Mouse (Mus musculus) limb, embryonic 13.5 days (tissue): ENCODE measurements around the gene Slc26a8. TPM values are rescaled to one million over a fixed set of nuclear protein-coding genes. Genes with fewer than 3 reads are reported as not detected.

Experiments used
- ATAC-seq: fragments of 200-750 bp; cut with Nextera tagmentation; 2 replicates; pipeline ENCODE4 v1.8.0; 2017; ENCODE audit warnings: low read depth, moderate number of reproducible peaks, moderate TSS enrichment; ENCODE audit not compliant: low FRiP score
- H3K27ac ChIP-seq: fragments of 300-500 bp; sonication (generic); 2 replicates; pipeline ENCODE4 v1.5.1; 2015; ENCODE audit warnings: inconsistent platforms, mild to moderate bottlenecking, moderate library complexity
- H3K27me3 ChIP-seq: fragments of 300-500 bp; sonication (generic); 2 replicates; pipeline ENCODE4 v1.6.1; 2015; ENCODE audit warnings: mild to moderate bottlenecking, inconsistent platforms
- H3K36me3 ChIP-seq: fragments of 300-500 bp; sonication (generic); 2 replicates; pipeline ENCODE4 v1.6.1; 2015; ENCODE audit warnings: inconsistent platforms, mild to moderate bottlenecking, moderate library complexity
- H3K4me1 ChIP-seq: fragments of 300-500 bp; sonication (generic); 2 replicates; pipeline ENCODE4 v1.6.1; 2015; ENCODE audit warnings: inconsistent platforms
- H3K4me2 ChIP-seq: fragments of 300-500 bp; sonication (generic); replicated peaks from 2 replicates; pipeline ENCODE4 v1.6.1; 2015; ENCODE audit warnings: inconsistent platforms, mild to moderate bottlenecking, moderate library complexity
- H3K4me3 ChIP-seq: fragments of 300-500 bp; sonication (generic); 2 replicates; pipeline ENCODE4 v1.5.1; 2015; ENCODE audit warnings: moderate library complexity, mild to moderate bottlenecking, inconsistent platforms
- H3K9ac ChIP-seq: fragments of 300-500 bp; sonication (generic); 2 replicates; pipeline ENCODE4 v1.6.1; 2015; ENCODE audit warnings: mild to moderate bottlenecking, inconsistent platforms
- H3K9me3 ChIP-seq: fragments of 300-500 bp; sonication (generic); 2 replicates; pipeline ENCODE4 v1.6.1; 2016; ENCODE audit warnings: inconsistent platforms
- WGBS: fragments of 180-500 bp; shearing (Covaris S2); methylation state at CpG from one replicate; pipeline ENCODE4 v1.1.7; 2015; 5-methylcytosine and 5-hydroxymethylcytosine counted together
- polyA plus RNA-seq: library from polyadenylated mRNA; unstranded; fragments of >200 nt; fragmentation: Nextera tagmentation; extraction: Ambion mirVana; gene quantifications from 2 replicates; pipeline ENCODE4 v1.2.1, GENCODE M21; 2015

The Slc26a8 gene
- polyA plus RNA-seq, 1 experiment from 2014 or later = 0.98 TPM

DNA sequence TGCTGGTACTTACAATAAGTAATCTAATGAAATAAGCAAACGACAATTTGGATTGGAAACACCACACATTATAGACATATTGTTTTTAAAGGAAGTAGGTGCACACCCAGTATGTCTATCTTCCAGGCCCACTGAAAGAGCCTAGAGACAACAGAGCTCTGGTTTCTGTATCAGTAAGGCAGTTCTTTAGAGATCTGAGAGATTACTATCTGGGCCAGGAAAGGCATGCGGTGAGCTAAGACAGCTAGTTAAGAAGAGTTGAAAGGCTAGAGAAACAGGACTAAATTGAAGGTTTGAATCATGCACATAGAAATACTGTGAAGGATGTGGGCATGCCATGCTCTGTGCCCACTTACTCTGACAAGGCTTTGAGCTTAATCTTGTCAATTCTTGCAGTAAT lies 77.4 kb downstream of the Slc26a8 start:
- H3K27ac ChIP-seq = no peak overlapping the region
- no peaks in the 10 kb centered on the region for H3K4me1 ChIP-seq
- no peak overlapping the region for H3K9ac ChIP-seq
- H3K9me3 ChIP-seq = no peaks in the 10 kb centered on the region
- H3K4me2 ChIP-seq = no peak overlapping the region
- peaks cover 38% of the 10 kb centered on the region for H3K36me3 ChIP-seq
- H3K4me3 ChIP-seq = no peak overlapping the region
- WGBS = 81% methylated on average over 2 of the region's 2 CpGs
- no peaks in the 10 kb centered on the region for H3K27me3 ChIP-seq
- ATAC-seq = no peak

DNA sequence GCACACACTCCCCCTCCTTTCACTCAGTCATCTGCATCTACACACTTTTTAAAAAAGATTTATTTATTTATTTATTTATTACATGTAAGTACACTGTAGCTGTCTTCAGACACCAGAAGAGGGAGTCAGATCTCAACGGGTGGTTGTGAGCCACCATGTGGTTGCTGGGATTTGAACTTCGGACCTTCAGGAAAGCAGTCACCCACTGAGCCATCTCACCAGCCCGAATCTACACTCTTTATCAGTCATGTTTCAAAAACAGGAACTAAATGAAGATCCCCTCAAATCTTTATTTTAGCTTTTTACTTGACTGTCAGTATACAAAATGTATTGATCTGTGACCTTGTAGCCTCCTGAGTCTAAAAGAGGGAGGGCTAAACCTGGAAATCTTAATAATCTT lies 80.5 kb downstream of the Slc26a8 start:
- Histone ChIP-seq H3K36me3 (peaks cover 49% of the 10 kb centered on the region), H3K4me3 (no peak overlapping the region), H3K27ac (no peak overlapping the region), H3K4me1 (no peaks in the 10 kb centered on the region), H3K27me3 (no peaks in the 10 kb centered on the region), H3K4me2 (no peak overlapping the region), H3K9me3 (no peaks in the 10 kb centered on the region), H3K9ac (no peak overlapping the region)
- WGBS = 83% methylated on average over 3 of the region's 3 CpGs
- ATAC-seq = no peak

DNA sequence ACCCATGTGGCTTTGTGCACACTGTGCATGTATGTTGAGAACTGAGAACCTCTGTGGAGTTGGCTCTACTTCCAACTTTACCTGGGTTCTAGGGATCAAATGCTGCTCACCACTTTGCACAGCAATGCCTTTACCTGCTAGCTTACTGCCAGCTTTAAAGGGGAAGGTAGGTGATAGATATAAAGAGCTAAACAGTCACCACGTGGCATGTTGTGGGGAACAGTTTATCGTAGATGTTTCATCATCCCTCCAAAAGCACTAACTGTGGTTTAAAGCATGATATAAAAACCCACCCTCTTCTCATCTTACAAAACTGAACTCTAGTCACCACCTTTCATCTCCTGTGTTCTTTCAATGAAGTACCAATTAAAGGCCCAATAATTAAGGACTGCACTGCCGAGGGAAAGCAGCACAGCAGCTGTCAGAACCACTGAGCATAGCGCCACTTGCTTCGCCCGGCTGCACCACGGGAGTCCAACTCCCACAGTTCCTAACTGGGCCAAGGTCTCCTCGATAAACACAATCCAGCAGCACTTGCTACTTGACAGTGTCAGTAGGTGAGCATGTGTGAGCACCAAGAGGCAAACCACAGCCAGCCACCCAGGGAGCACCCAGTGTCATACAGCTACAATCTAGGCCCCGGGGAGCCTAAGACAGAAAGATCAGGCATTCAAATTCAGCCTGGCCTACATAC lies 88.3 kb downstream of the Slc26a8 start:
- Histone ChIP-seq H3K4me1 (no peaks in the 10 kb centered on the region), H3K4me2 (no peak overlapping the region), H3K36me3 (peaks cover 95% of the 10 kb centered on the region), H3K27me3 (no peaks in the 10 kb centered on the region), H3K27ac (no peak overlapping the region), H3K9me3 (no peaks in the 10 kb centered on the region), H3K4me3 (no peak overlapping the region), H3K9ac (no peak overlapping the region)
- ATAC-seq = no peak
- 79% methylated on average over 9 of the region's 9 CpGs for WGBS

DNA sequence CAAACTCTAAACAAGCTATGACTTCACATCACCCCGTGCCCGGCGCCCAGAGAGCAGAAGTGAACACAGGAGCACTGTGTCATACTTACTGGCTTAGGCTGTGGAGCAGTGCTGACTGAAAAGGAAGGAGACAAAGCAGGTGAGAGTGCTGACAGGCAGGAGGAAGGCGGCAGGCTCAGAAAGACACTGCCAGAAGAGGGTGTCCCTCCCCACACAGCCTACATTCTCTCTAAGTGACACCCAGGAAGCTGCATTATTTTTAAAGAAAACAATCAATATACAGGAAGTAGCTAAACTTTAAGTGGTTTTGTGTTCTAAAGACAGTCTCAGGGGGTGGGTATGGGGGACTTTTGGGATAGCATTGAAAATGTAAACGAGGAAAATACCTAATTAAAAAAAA lies 89.3 kb downstream of the Slc26a8 start:
- no peak for ATAC-seq

DNA sequence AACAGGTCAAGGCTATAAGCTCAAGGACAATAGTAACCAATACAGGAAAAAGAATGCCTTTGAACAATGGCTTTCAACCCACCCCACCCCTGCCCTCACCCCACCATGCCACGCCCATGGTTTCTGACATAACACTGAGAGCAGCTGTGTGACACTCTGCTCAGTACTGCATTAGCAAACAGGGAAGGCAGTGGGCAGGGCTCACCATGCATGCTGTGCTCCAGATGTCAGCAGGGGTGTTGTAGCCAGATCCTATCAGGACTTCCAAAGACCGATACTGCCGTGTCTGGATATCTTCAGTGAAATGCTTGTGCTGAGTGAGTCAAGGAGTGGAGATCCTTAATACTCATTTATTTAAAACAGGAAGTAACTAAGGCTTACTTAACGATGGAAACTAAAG lies 96.1 kb downstream of the Slc26a8 start:
- Histone ChIP-seq H3K9me3 (no peaks in the 10 kb centered on the region), H3K27me3 (no peaks in the 10 kb centered on the region), H3K36me3 (peaks cover 92% of the 10 kb centered on the region), H3K9ac (no peak overlapping the region), H3K27ac (no peak overlapping the region), H3K4me2 (no peak overlapping the region), H3K4me1 (no peaks in the 10 kb centered on the region), H3K4me3 (no peak overlapping the region)
- no peak; the same call in 1 of the 2 replicates for ATAC-seq
- WGBS = 53% methylated on average over 4 of the region's 4 CpGs

More for the DNA sequence above, 89.3 kb downstream of the Slc26a8 start:
- peaks cover 95% of the 10 kb centered on the region for H3K36me3 ChIP-seq
- no peak overlapping the region for H3K4me2 ChIP-seq
- no peak overlapping the region for H3K27ac ChIP-seq
- no peaks in the 10 kb centered on the region for H3K4me1 ChIP-seq
- H3K9me3 ChIP-seq = no peaks in the 10 kb centered on the region
- no peak overlapping the region for H3K4me3 ChIP-seq
- no peaks in the 10 kb centered on the region for H3K27me3 ChIP-seq
- H3K9ac ChIP-seq = no peak overlapping the region
- WGBS = 84% methylated on average over 5 of the region's 5 CpGs

DNA sequence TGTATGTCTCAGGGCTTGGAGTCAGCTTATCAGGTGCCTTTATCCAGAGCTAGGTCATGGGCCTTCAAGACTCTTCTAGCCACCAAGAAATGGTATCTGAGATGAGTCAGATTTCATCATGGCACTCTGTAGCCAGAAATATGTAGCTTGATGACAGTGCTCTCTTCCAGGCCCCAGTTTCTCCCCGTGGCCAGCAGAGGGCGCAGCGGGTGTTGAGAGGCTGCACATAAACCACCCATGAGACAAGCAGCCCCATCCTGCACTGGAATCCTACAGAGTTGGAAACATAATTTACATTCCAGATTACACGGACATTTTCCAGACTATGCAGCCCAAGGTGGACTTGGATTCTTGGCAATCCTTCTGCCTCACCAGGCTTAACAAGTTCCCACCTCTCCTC lies 97.0 kb downstream of the Slc26a8 start:
- no peaks in the 10 kb centered on the region for H3K4me1 ChIP-seq
- no peaks in the 10 kb centered on the region for H3K27me3 ChIP-seq
- no peaks in the 10 kb centered on the region for H3K9me3 ChIP-seq
- no peak overlapping the region for H3K4me2 ChIP-seq
- peaks cover 93% of the 10 kb centered on the region for H3K36me3 ChIP-seq
- WGBS = 24% methylated on average over 4 of the region's 4 CpGs
- no peak overlapping the region for H3K4me3 ChIP-seq
- no peak overlapping the region for H3K27ac ChIP-seq
- ATAC-seq = no peak
- H3K9ac ChIP-seq = no peak overlapping the region

DNA sequence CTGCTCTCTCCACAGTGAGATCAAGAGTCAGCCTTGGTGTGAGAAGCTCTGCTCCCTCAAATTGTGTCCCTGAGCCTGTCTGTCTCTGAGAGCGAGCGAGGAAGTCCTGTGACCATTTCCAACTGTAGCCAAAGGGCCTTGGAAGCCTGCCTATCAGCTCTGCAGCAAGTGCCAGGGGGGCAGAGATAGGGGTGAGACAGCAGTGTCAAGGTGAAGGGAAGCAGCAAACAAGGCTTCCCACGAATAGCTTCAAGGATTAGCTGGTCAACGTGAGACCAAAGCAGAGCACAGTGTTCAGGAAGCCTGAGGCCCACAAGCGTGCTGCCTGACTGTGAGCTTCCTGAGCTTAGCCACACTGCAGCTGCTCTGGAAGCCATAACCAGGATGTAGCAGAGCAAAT lies 98.6 kb downstream of the Slc26a8 start:
- Histone ChIP-seq H3K4me3 (no peak overlapping the region), H3K9me3 (no peaks in the 10 kb centered on the region), H3K4me2 (no peak overlapping the region), H3K9ac (no peak overlapping the region), H3K27me3 (no peaks in the 10 kb centered on the region), H3K36me3 (peaks cover 92% of the 10 kb centered on the region), H3K27ac (no peak overlapping the region), H3K4me1 (no peaks in the 10 kb centered on the region)
- no peak for ATAC-seq
- WGBS = 93% methylated on average over 5 of the region's 5 CpGs

DNA sequence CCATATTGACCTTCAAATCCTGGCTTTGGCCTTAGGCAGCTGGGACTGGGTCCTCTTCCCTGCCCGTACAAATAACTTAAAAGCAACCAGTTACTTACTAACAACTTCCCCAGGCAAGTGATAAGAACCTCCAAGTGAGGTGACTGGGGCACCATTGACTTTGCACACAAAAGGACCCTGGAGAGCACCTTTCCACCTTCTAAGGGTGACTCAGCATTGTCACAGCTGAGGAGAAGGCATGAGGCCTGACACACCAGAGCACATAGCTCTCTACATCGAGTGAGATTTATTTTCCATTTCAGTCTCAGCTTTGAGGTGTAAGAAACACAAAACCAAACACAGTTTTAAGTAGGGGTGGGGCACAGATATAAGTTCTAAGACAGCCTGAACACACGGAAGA lies 99.4 kb downstream of the Slc26a8 start:
- 84% methylated on average over 3 of the region's 3 CpGs for WGBS
- H3K36me3 ChIP-seq = peaks cover 84% of the 10 kb centered on the region
- ATAC-seq = no peak
- H3K27ac ChIP-seq = no peak overlapping the region
- no peak overlapping the region for H3K4me3 ChIP-seq
- H3K9me3 ChIP-seq = no peaks in the 10 kb centered on the region
- no peak overlapping the region for H3K4me2 ChIP-seq
- no peaks in the 10 kb centered on the region for H3K27me3 ChIP-seq
- H3K9ac ChIP-seq = no peak overlapping the region
- H3K4me1 ChIP-seq = no peaks in the 10 kb centered on the region

DNA sequence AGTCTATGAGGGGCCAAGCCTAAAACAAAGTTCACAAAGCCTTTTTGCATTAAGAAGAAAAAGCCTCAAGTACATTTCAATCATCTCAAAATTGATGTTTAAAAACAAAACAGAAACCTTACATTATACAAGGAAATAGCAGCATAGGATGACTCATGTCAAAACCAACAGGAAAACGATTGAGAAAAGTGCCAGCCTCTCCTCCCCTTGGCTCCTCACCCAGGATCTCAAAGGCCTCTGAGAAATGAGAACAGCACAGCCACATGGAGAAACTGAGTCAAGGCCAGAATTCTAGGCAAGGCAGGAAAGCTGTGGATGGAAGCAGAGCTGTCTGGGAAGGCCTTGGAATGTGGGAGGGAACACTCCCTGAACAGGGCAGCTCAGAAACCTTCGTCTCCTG lies 101.4 kb downstream of the Slc26a8 start:
- Histone ChIP-seq H3K4me3 (no peak overlapping the region), H3K4me2 (no peak overlapping the region), H3K27me3 (no peaks in the 10 kb centered on the region), H3K9me3 (no peaks in the 10 kb centered on the region), H3K27ac (no peak overlapping the region), H3K36me3 (peaks cover 68% of the 10 kb centered on the region), H3K4me1 (no peaks in the 10 kb centered on the region), H3K9ac (no peak overlapping the region)
- no peak for ATAC-seq
- 80% methylated on average over 2 of the region's 2 CpGs for WGBS

Other genes with a start within 250 kb of the Slc26a8 start
- 26.2 and 27.3 TPM in 2 replicates for gene Fkbp5, start 172.7 kb downstream of the Slc26a8 start, polyA plus RNA-seq
- gene Armc12, start 159.4 kb downstream of the Slc26a8 start, polyA plus RNA-seq = not detected in 2 replicates
- not detected in 2 replicates for gene Clpsl2, start 140.8 kb downstream of the Slc26a8 start, polyA plus RNA-seq
- gene Clps, start 129.5 kb downstream of the Slc26a8 start, polyA plus RNA-seq = 0.60 and 0.91 TPM in 2 replicates
- gene Lhfpl5, start 114.6 kb downstream of the Slc26a8 start, polyA plus RNA-seq = 0.46 and 0.56 TPM in 2 replicates
- 93.3 and 97.9 TPM in 2 replicates for gene Srpk1, start 67.5 kb downstream of the Slc26a8 start, polyA plus RNA-seq
- 37.1 and 37.8 TPM in 2 replicates for gene Mapk14, start 1.1 kb upstream of the Slc26a8 start, polyA plus RNA-seq
- gene AC170998.1, start 35.9 kb upstream of the Slc26a8 start, polyA plus RNA-seq = 3.2 and 3.7 TPM in 2 replicates
- 29.0 and 29.8 TPM in 2 replicates for gene Mapk13, start 79.1 kb upstream of the Slc26a8 start, polyA plus RNA-seq
- 11.3 and 11.8 TPM in 2 replicates for gene Brpf3, start 110.9 kb upstream of the Slc26a8 start, polyA plus RNA-seq
- 0.38 and 0.53 TPM in 2 replicates for gene Pnpla1, start 168.2 kb upstream of the Slc26a8 start, polyA plus RNA-seq
- 0.27 and 0.36 TPM in 2 replicates for gene 4930539E08Rik, start 225.1 kb upstream of the Slc26a8 start, polyA plus RNA-seq